Mouse (Mus musculus) liver, adult 2 months (tissue): ENCODE results near the gene Heatr5a.

Source experiments
- CTCF ChIP-seq: fragments of 200-500 bp; IDR thresholded peaks from 2 replicates; pipeline ENCODE4 v1.5.1; 2011; ENCODE audit warnings: low read depth, low read length, control low read depth
- POLR2A ChIP-seq: fragments of 200-500 bp; IDR thresholded peaks from 2 replicates; pipeline ENCODE4 v1.6.1; 2011; ENCODE audit warnings: low read length, control low read depth; ENCODE audit not compliant: insufficient read depth; ENCODE audit errors: extremely low read depth

DNA sequence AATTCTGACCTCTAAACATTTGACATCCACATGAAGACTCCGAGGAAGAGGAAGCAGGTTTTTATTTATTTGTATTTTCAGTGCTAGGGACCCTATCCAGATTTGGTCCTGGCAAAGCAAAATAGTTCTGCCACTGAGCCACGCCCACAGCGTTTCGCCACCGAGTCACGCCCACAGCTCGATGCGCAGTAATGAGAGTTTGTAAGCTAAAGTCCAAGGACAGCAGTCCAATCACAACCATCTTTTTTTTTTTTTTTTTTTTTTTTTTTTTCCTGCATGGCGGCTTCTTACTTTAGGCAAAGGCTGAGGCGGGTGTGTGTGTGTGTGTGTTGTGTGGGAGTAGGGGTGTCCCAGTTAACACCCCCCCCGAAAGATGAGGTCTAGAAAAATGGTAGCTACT lies 42.9 kb upstream of the Heatr5a start:
- no peak for TF ChIP-seq POLR2A
- TF ChIP-seq CTCF, result no peak
